Mouse (Mus musculus) left cerebral cortex, adult 9 months (tissue): ENCODE measurements around the gene Atf3.

Experiments
- DNase-seq, 2 experiments: peaks; one replicate each; pipeline ENCODE4 v3.0.0; 2022; ENCODE audit warnings: low spot score in 2 of 2

Atf3 gene

GRCm38 (mm10) chr1:191192213-191192612 is 25.6 kb downstream of the Atf3 start:
- no peak for DNase-seq

- no peak for DNase-seq
These were observed 28.0 kb downstream of the Atf3 start for GRCm38 (mm10) chr1:191189671-191190372.

DNA sequence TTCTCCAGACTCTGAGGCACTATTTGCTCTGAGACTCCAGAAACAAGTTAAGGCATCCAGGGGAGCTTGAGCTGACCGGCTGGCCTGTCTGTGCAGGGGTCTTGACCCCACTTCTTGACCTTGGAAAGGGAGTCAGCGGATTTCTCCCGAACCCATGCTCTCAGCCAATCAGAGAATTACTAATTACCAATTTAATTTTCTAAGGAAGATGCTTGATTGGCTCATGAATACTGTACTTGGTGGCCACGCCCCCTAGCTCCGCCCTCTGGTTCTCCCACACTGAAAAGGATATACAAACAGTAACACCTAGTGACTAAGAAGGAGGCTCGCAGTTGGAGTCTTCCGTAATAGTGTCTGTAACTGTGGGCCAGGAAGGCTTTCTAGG is 31.5 kb downstream of the Atf3 start:
- no peak for DNase-seq

DNA sequence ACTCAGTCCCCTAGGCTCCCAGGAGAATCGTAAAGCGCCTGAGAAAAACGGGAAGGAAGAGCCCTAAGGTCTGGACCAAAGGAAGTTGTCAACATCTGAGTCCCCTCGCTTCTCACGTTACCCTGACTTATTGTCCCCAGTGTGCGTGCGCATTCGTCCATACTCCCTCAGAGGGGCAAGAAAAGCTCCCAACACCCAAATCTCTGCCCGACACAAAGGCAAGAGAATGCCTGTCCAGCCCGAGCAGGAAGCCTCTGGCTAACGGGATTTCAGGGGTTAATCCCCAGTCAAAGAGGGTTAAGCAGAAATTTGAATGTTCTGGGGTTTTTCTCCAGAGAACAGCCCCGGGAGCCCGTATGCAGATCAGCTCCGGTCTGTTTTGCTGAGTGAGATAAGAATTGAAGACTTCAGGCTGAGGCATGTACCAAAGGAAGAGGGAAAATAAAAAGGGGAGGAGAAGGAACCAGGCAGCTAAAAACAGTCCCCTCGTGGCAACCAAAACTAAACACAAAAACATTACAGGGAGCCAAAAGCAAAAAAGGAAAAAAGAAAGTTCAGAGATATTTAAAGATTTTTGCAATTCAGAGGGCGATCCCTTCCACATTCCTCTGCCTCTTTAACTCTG is 32.0 kb downstream of the Atf3 start:
- no peak for DNase-seq

- no peak for DNase-seq
These were observed 33.0 kb downstream of the Atf3 start for GRCm38 (mm10) chr1:191184841-191185251.

DNA sequence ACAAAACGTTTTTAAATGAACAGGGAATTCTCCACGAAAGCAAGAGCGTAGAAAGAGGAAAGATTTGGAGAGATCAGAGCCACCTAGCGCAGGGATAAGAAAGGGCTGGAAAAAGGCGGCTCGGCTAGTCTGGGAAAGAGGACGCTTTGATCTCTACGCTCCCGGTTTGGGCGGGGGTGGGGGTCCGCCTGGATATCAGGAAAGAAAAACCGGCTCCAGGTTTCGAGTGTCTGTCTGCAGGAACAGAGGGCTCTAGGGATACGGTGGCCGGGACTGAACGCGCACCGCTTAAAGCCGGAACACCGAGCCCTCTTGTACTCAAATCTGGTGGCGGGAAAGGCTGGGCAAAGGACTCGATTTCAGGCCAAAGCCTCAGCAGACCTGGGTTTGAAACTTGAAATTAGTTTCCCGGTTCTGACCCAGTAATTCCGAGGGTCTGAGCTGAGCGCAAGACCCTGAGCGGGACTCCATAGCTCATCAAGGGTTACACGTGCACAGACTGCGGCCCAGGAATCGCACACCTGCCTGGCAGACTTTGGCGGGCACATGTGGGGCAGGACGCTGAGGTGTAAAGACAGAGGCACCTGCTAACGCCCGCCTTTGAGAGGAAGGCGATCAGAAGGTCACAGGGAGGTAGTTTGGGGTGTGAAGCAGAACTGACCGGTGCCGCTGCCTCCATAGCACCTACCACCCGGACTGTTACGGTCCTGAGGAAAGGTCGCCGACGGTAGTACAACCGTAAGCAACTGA is 33.6 kb downstream of the Atf3 start:
- peak in 1 of 2 experiments; percentile 14 for DNase-seq

DNA sequence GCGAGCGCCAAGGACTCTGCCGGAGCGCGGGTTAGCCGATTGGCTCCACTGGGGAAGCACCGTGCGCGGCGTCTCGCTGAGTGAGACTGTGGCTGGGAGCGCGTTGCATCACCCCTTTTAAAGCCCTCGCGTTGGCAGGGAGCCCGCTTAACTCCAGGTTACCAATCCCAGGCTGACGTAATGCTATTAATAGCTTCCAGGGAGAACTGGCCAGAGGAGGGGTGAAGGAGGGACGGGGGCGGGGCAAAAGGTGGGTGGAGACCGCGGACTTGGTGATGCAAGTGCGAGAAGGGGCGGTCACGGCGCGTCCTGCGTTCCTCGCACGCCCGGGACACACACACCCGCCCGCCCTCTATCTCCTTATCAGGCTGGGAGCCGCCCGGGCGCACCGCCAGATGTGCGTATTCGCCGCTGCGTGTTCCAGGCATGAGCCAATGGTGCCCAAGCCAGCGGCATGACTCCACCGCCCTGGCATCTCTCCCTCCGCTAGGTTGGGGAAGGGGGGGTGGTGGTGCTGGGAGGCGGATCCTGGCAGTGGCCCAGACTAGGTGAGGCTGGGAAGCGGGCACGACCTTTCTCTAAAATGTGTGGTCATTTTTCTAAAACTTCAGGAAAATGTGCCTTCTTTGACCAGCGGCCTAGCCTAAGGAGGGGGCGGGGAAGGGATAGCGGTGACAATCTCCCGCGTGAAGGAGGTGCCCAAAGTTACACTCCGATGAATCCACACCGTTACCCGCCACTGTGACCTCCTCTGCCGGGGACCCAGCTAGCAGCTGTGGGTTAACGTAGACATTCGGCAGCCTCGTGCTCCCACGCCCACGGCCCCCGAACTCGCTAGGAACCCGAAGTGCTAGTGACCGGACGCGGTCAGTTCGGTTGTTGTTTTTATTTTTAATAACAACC is 34.4 kb downstream of the Atf3 start:
- peak; percentile 71 to 84 for DNase-seq

- DNase-seq = peak in 1 of 2 experiments; percentile 11
These were observed 35.2 kb downstream of the Atf3 start for GRCm38 (mm10) chr1:191182431-191183162.

DNA sequence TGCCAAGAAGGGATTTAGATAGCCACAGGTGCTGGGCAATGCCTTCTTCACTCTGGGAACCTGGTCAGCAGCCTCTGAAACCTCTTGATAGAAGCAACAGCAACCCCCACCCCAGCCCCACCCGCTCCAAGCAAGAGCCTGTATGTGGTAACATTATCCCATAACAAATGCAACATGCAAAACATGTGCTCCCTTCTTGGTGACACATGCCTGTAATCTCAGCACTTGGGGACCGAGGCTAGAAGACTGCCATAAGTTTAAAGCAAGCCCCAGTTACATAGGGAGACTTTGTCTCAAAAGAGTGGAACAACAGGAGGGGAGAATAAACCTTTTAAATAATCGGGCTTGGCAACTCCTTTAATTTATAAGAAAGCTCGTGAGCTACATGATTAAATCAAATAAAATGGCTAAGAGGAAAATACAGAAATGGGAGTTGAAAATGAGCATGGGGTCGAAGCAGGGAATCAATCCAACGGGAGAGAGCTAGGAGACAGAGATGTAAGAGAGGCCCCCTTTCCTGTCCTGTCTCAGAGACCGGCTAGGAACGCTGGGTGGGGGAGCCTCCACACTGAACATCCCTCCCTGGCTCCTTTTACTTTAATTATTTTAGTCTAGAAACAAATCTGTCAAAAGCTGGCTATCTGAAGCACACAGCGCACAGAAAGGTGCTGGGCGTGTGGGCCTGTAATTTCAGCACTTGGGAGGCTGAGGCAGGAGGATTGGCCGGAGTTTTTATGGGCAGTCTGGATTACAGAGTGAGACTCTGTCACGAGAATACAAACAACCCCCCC is 36.2 kb downstream of the Atf3 start:
- no peak for DNase-seq

DNA sequence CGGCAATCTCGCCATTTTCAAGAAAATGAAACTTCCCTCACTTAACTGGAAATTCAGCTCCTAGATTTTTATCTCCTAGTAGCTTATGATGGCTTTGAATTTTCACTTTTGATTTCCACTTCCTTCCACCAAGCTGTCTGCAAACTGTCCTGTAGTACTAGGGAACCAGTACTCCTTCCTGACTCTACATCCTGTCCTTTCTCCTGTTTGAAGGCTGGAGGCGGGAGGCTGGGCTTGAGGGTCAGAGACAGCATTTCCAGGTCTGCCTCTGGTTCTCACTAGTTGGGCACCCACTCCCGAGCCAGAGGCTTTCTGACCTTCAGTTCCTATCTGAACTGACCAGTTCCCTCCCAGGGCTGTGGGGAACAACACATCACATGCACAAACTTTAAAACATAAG is 37.4 kb downstream of the Atf3 start:
- no peak for DNase-seq

DNA sequence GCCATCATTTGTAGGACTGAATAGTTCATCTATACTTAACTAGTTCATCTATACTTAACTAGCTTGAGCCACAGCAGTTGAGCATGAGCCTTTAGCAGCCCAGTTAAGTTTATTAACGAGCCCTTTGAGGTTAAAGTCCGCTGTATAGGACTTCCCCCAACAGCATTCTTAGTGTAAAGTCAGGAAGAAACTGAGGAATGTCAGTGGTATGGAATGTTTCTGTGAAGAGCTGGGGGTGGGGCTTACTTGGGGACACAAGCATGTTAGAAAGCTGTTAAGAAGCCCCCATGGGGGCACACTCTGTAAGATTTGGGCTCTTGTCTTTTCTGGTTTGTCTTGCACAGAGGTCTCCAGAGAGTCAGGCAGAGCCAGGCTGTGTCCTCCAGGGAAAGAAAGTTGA is 38.0 kb downstream of the Atf3 start:
- DNase-seq = no peak

DNA sequence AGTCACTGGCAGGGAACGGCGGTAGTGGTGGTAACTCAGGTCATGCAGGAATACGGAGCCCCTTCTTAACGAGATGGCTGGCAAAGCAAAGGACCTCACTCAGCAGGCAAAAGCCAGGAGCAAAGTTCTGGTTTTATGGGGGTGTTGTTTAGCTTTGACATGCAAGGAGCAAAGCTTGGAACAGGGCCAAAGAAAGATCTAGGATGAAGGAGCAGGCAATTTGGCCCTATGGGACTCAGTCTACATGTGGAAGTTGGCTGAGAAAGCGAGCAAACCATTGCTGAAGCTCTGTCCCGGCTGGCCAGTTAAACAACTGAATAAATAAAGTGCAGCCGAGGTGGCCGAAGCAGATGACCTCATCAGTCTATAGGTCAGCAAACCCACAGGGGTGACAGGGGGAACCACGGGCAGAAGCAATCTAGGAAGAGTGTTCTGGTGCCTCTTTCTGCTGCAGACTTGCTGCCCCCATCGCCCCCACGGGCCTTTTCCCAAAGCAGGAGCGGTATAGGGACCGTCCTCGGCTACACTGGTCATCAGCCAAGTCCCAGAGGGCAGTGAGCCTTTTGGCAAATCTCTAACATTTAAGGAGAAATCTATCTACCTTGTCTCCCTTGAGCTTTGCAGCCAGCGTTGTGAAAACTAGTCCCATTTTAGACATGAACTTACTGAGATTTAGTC is 39.2 kb downstream of the Atf3 start:
- no peak for DNase-seq

GRCm38 (mm10) chr1:191176887-191177286 is 41.0 kb downstream of the Atf3 start:
- DNase-seq = no peak

DNA sequence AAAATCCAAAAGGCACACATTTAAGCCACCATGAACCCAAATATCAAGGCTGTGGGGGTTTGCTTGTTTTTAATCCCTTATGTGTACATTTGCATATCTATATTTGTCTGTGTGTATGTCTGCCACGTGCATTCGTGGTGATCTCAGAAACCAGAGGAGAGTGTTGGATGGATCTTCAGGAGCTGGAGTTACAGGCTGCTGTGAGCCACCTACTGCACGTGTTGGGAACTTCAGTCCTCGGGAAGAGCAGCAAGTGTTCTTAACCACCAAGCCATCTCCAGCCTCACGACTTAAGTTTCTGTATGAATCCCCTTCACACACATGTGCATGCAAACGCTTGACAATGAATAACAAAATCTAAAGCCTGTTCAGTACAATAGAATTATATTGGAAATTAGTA is 45.4 kb downstream of the Atf3 start:
- DNase-seq = peak; percentile 18 to 67

DNA sequence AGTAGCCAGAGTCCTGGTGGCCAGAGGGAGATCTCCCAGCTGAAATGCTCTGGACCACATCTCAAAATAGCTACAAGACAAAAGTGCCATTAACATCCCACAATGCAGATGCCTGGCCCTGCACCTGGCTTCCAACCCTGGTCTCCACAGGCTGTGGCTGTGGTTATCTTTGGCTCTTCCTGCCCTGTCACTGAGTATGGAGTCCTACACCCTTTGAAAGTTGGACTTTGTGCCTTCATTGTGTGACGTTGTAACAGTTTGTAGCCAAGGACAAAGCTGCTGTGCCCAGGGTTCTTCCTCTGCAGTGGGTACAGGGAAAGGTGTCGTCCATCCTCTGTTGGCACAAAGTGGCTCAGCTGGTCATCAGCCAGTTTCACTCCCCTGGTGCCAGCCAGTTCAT is 47.4 kb downstream of the Atf3 start:
- no peak for DNase-seq

DNA sequence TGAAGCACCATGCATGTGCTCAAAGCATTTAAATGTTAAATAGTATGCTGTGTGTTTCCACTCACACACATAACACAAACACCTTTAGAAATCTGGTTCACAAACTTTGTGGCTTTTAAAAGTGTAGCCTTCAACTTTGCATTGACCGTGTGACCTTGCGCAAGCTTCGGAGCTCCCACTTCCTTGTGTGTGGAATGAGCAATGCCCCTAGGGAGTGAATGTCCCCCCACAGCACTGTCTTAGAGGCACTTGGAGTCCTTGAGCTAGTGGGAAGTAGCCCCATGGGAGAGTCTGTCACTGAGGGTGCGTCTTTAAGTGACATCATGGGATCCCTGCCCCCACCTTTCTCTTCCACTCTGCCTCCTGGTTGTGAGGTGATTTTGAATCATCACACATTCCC is 51.6 kb downstream of the Atf3 start:
- DNase-seq = no peak

DNA sequence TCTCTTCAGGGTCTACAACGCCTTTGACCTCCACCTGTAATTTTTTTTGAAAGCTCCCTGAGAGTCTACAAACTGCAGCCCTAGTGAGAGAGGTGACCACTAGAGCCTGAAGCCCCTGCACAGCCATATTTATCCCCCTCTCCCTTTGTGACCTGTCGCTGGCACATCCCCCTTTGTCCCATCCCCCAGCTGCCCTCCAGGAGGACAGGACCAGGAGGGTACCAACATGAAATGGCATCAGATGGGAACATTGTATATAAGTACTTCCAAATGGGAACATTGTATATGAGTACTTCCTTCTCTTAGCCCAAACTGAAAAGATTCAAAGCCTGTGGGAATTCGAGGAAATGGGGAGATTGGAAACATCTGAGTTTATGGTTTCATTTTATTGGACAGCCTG is 53.1 kb downstream of the Atf3 start, which contains the start of gene Fam71a:
Fam71a (minus strand) TSS at position 101 of the 400 bp plus-strand sequence.
- no peak for DNase-seq

- no peak for DNase-seq
These were observed 63.5 kb downstream of the Atf3 start for GRCm38 (mm10) chr1:191154314-191154713.

DNA sequence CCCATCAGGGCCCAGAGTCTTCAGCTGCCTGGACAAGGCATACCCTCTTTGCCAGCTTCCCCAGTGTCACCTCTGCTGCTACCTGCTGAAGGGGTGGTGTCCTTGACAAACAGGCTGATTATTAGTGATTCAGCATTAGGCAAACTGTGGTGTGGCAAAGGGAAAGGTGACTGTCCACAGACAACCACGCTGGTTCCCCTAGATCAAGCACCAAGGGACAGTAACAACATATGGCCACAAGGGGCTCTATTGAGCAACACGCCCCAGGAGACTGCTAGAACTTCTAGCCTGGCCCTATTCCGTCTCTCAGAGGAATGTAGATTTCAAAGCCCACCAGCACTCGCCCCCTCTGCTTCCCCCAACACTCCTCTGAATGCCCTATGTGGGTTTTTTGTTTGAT is 64.8 kb downstream of the Atf3 start:
- DNase-seq = peak in 1 of 2 experiments; percentile 34
